Mouse (Mus musculus): ENCODE data around the gene Trak1.

GRCm38 (mm10) chr9:121460527-121460926 lies 163.2 kb downstream of the Trak1 start:
- TF ChIP-seq MAFK (IDR thresholded peaks at IDR 0.05; ENCODE audit: insufficient read depth, low read depth, low read length): no peak
- no peak for TF ChIP-seq HCFC1 (IDR thresholded peaks at IDR 0.05; ENCODE audit: borderline replicate concordance, insufficient read depth, low read length)
- TF ChIP-seq CHD2 (IDR thresholded peaks at IDR 0.05; ENCODE audit: low read depth, low read length): no peak
- TF ChIP-seq ZC3H11A (IDR thresholded peaks at IDR 0.05; ENCODE audit: borderline replicate concordance, low read depth, low read length): no peak

Measured in ES-E14 (cell line).